Mouse (Mus musculus) embryonic fibroblast, embryonic 13.5 days (primary cell): ENCODE results near the gene Ccdc30. TPM values are rescaled to one million over a fixed set of nuclear protein-coding genes. Genes with fewer than 3 reads are reported as not detected.

ENCODE experiments used
- H3K27ac ChIP-seq: 2 replicates; pipeline ENCODE4 v1.5.1; 2012; ENCODE audit warnings: low read length, control low read depth, inconsistent platforms; ENCODE audit not compliant: insufficient read depth
- H3K4me1 ChIP-seq: 2 replicates; pipeline ENCODE4 v1.6.1; 2011; ENCODE audit warnings: low read length; ENCODE audit not compliant: control insufficient read depth, insufficient read depth
- H3K4me3 ChIP-seq: 2 replicates; pipeline ENCODE4 v1.5.1; 2011; ENCODE audit warnings: mild to moderate bottlenecking, control low read depth, low read length; ENCODE audit not compliant: insufficient read depth
- CTCF ChIP-seq: IDR thresholded peaks from 2 replicates; pipeline ENCODE4 v1.5.1; 2011; ENCODE audit warnings: mild to moderate bottlenecking, control low read depth, low read length, moderate library complexity, borderline replicate concordance; ENCODE audit not compliant: insufficient read depth
- POLR2A ChIP-seq: IDR thresholded peaks from 2 replicates; pipeline ENCODE4 v1.6.1; 2011; ENCODE audit warnings: low read depth, mild to moderate bottlenecking, control low read depth, low read length, moderate library complexity
- polyA plus RNA-seq: library from polyadenylated mRNA; stranded (reverse); fragments of >200 nt; gene quantifications from 2 replicates; pipeline ENCODE4 v1.2.4, GENCODE M21; 2011; ENCODE audit warnings: low read depth; ENCODE audit not compliant: missing spikeins, insufficient read length

Ccdc30 gene
- polyA plus RNA-seq, 1 experiment, result 2.0 TPM

- Histone ChIP-seq H3K4me3 (no peak overlapping the region), H3K4me1 (no peaks in the 10 kb centered on the region), H3K27ac (no peak overlapping the region)
- TF ChIP-seq POLR2A (no peak), CTCF (no peak)
Measured at GRCm38 (mm10) chr4:119362231-119362630, 53.1 kb downstream of the Ccdc30 start.

GRCm38 (mm10) chr4:119359196-119359971, 55.9 kb downstream of the Ccdc30 start:
- H3K27ac ChIP-seq, result no peak overlapping the region

GRCm38 (mm10) chr4:119345508-119345907, 69.8 kb downstream of the Ccdc30 start:
- Histone ChIP-seq H3K4me3 (no peak overlapping the region), H3K27ac (no peak overlapping the region), H3K4me1 (no peaks in the 10 kb centered on the region)
- no peak for TF ChIP-seq POLR2A
- TF ChIP-seq CTCF, result no peak

More at GRCm38 (mm10) chr4:119359196-119359971, 55.9 kb downstream of the Ccdc30 start:
- H3K4me3 ChIP-seq, result peak overlapping the region; percentile 57
- no peaks in the 10 kb centered on the region for H3K4me1 ChIP-seq
- 0 out of 2 replicates have a peak, but pooled peaks have one; percentile 40 for TF ChIP-seq POLR2A
- TF ChIP-seq CTCF, result no peak

GRCm38 (mm10) chr4:119338861-119339361, 76.4 kb downstream of the Ccdc30 start:
- no peaks in the 10 kb centered on the region for H3K4me1 ChIP-seq
- no peak overlapping the region for H3K4me3 ChIP-seq
- no peak for TF ChIP-seq CTCF
- no peak for TF ChIP-seq POLR2A
- no peak overlapping the region for H3K27ac ChIP-seq

- no peak overlapping the region for H3K4me3 ChIP-seq
- TF ChIP-seq CTCF (no peak), POLR2A (no peak)
Measured at GRCm38 (mm10) chr4:119338422-119338821, 76.9 kb downstream of the Ccdc30 start.

GRCm38 (mm10) chr4:119333487-119333886, 81.8 kb downstream of the Ccdc30 start:
- no peak overlapping the region for H3K4me3 ChIP-seq
- H3K4me1 ChIP-seq, result no peaks in the 10 kb centered on the region
- no peak overlapping the region for H3K27ac ChIP-seq
- TF ChIP-seq POLR2A (no peak), CTCF (no peak)

More at GRCm38 (mm10) chr4:119338422-119338821, 76.9 kb downstream of the Ccdc30 start:
- H3K4me1 ChIP-seq, result no peaks in the 10 kb centered on the region
- no peak overlapping the region for H3K27ac ChIP-seq

GRCm38 (mm10) chr4:119320896-119321550, 94.3 kb downstream of the Ccdc30 start:
- Histone ChIP-seq H3K4me3 (peak overlapping the region; percentile 75), H3K27ac (no peak overlapping the region; the same call in 1 of the 2 replicates), H3K4me1 (no peaks in the 10 kb centered on the region)
- TF ChIP-seq POLR2A, result no peak; the same call in 1 of the 2 replicates
- TF ChIP-seq CTCF, result no peak

GRCm38 (mm10) chr4:119320131-119320830, 95.0 kb downstream of the Ccdc30 start, which contains the start of gene Ppih:
Ppih (minus strand) TSS chr4:119320546.
- TF ChIP-seq POLR2A (peak; percentile 96), CTCF (no peak)
- Histone ChIP-seq H3K4me3 (peak within 1 kb of the TSS; percentile 75), H3K27ac (peak within 1 kb of the TSS; percentile 43), H3K4me1 (no peaks in the 10 kb centered on the region)

GRCm38 (mm10) chr4:119313756-119314155, 101.6 kb downstream of the Ccdc30 start:
- no peaks in the 10 kb centered on the region for H3K4me1 ChIP-seq
- H3K4me3 ChIP-seq, result no peak overlapping the region
- no peak for TF ChIP-seq CTCF
- TF ChIP-seq POLR2A, result no peak

More at GRCm38 (mm10) chr4:119313756-119314155, 101.6 kb downstream of the Ccdc30 start:
- no peak overlapping the region for H3K27ac ChIP-seq
